Mouse (Mus musculus): Measurements from ENCODE around the gene Cotl1.

- TF ChIP-seq CTCF (IDR thresholded peaks at IDR 0.05; ENCODE audit: low read depth), result no peak
- no peak for TF ChIP-seq EP300 (IDR thresholded peaks at IDR 0.05; ENCODE audit: low read depth)
These were observed 45.3 kb upstream of the Cotl1 start for GRCm38 (mm10) chr8:119885612-119886011.
